Mouse (Mus musculus) limb, embryonic 11.5 days (tissue): Measurements from ENCODE around the gene Pnkp. TPM values are rescaled to one million over a fixed set of nuclear protein-coding genes. Genes with fewer than 3 reads are reported as not detected.

ENCODE experiments used
- ATAC-seq: fragments of 200-750 bp; cut with Nextera tagmentation; 2 replicates; pipeline ENCODE4 v1.8.0; 2017; ENCODE audit warnings: low read depth; ENCODE audit not compliant: insufficient number of reproducible peaks, low FRiP score, low TSS enrichment
- DNase-seq: peaks from one replicate; pipeline ENCODE4 v3.0.0-alpha.2; 2015; ENCODE audit warnings: low spot score
- H3K27ac ChIP-seq: fragments of 300-500 bp; sonication (generic); replicated peaks from 2 replicates; pipeline ENCODE4 v1.5.1; 2014; ENCODE audit warnings: low read depth, mild to moderate bottlenecking, low read length
- H3K27me3 ChIP-seq: fragments of 300-500 bp; sonication (generic); 2 replicates; pipeline ENCODE4 v1.6.1; 2014; ENCODE audit warnings: mild to moderate bottlenecking, low read length, mixed read lengths; ENCODE audit not compliant: control insufficient read depth, insufficient read depth
- H3K36me3 ChIP-seq: fragments of 300-500 bp; sonication (generic); 2 replicates; pipeline ENCODE4 v1.6.1; 2014; ENCODE audit warnings: mild to moderate bottlenecking, low read length, moderate library complexity, mixed read lengths; ENCODE audit not compliant: control insufficient read depth, insufficient read depth
- H3K4me1 ChIP-seq: fragments of 300-500 bp; sonication (generic); 2 replicates; pipeline ENCODE4 v1.6.1; 2014; ENCODE audit warnings: low read length, mixed read lengths; ENCODE audit not compliant: control insufficient read depth, insufficient read depth
- H3K4me2 ChIP-seq: fragments of 300-500 bp; sonication (generic); 2 replicates; pipeline ENCODE4 v1.6.1; 2014; ENCODE audit warnings: low read depth, mild to moderate bottlenecking, moderate library complexity; ENCODE audit not compliant: severe bottlenecking
- H3K4me3 ChIP-seq: fragments of 300-500 bp; sonication (generic); 2 replicates; pipeline ENCODE4 v1.5.1; 2014; ENCODE audit warnings: low read depth, low read length
- H3K9ac ChIP-seq: fragments of 300-500 bp; sonication (generic); 2 replicates; pipeline ENCODE4 v1.6.1; 2014; ENCODE audit warnings: mild to moderate bottlenecking, low read length
- H3K9me3 ChIP-seq: fragments of 300-500 bp; sonication (generic); 2 replicates; pipeline ENCODE4 v1.6.1; 2016; ENCODE audit warnings: low read length; ENCODE audit not compliant: control insufficient read depth
- WGBS: fragments of 180-500 bp; shearing (Covaris S2); extraction: QIAGEN DNeasy Blood & Tissue Kit; methylation state at CpG from one replicate; pipeline ENCODE4 v1.1.7; 2014; 5-methylcytosine and 5-hydroxymethylcytosine counted together
- polyA plus RNA-seq: library from polyadenylated mRNA; unstranded; fragments of >200 nt; fragmentation: Nextera tagmentation; extraction: Ambion mirVana; gene quantifications from 2 replicates; pipeline ENCODE4 v1.2.1, GENCODE M21; 2014

The Pnkp gene
- polyA plus RNA-seq, result 31.0 and 31.2 TPM in 2 replicates

GRCm38 (mm10) chr7:44857042-44857552 lies at the start of gene Pnkp:
TSS of gene Pnkp (plus strand) at chr7:44857139.
- Histone ChIP-seq H3K36me3 (peaks cover 11% of the 10 kb centered on the region; the same call in 1 of the 2 replicates), H3K4me1 (peaks cover 16% of the 10 kb centered on the region), H3K27me3 (no peaks in the 10 kb centered on the region), H3K27ac (peak within 1 kb of the TSS; percentile 83), H3K9ac (peak within 1 kb of the TSS; percentile 48), H3K4me2 (peak within 1 kb of the TSS; percentile 75), H3K9me3 (no peaks in the 10 kb centered on the region), H3K4me3 (peak within 1 kb of the TSS; percentile 52)
- under 1% methylated on average over 32 of the region's 32 CpGs for WGBS
- DNase-seq (peak; percentile 89), ATAC-seq (peak; percentile 44; the same call in 1 of the 2 replicates)

GRCm38 (mm10) chr7:44808927-44809326 lies 48.0 kb upstream of the Pnkp start:
- H3K4me3 ChIP-seq, result no peak overlapping the region
- 84% methylated on average over 2 of the region's 2 CpGs for whole genome bisulfite sequencing
- no peak overlapping the region for H3K27ac ChIP-seq
- no peaks in the 10 kb centered on the region for H3K27me3 ChIP-seq
- DNase-seq (no peak), ATAC-seq (no peak)
- no peaks in the 10 kb centered on the region for H3K4me1 ChIP-seq
- H3K36me3 ChIP-seq, result peaks cover under 1% of the 10 kb centered on the region; the same call in 1 of the 2 replicates
- no peaks in the 10 kb centered on the region for H3K9me3 ChIP-seq
- H3K9ac ChIP-seq, result no peak overlapping the region
- H3K4me2 ChIP-seq, result no peak overlapping the region

GRCm38 (mm10) chr7:44809466-44809865 lies 47.5 kb upstream of the Pnkp start:
- no peak for ATAC-seq
- no peaks in the 10 kb centered on the region for H3K9me3 ChIP-seq

GRCm38 (mm10) chr7:44810365-44810764 lies 46.6 kb upstream of the Pnkp start:
- DNase-seq, result no peak
- Histone ChIP-seq H3K36me3 (peaks cover 3% of the 10 kb centered on the region; the same call in 1 of the 2 replicates), H3K9ac (no peak overlapping the region), H3K4me2 (no peak overlapping the region), H3K4me3 (no peak overlapping the region), H3K27me3 (no peaks in the 10 kb centered on the region), H3K27ac (no peak overlapping the region), H3K4me1 (no peaks in the 10 kb centered on the region; the same call in 1 of the 2 replicates), H3K9me3 (no peaks in the 10 kb centered on the region)
- ATAC-seq, result no peak
- 81% methylated on average over 4 of the region's 4 CpGs for WGBS

More at GRCm38 (mm10) chr7:44809466-44809865, 47.5 kb upstream of the Pnkp start:
- H3K27me3 ChIP-seq, result no peaks in the 10 kb centered on the region
- H3K4me2 ChIP-seq, result no peak overlapping the region
- no peak overlapping the region for H3K4me3 ChIP-seq
- no peaks in the 10 kb centered on the region for H3K4me1 ChIP-seq
- H3K36me3 ChIP-seq, result peaks cover 3% of the 10 kb centered on the region; the same call in 1 of the 2 replicates
- DNase-seq, result peak; percentile 8
- WGBS, result 91% methylated on average over 3 of the region's 3 CpGs
- no peak overlapping the region for H3K9ac ChIP-seq
- no peak overlapping the region for H3K27ac ChIP-seq

- DNase-seq (peak; percentile 15), ATAC-seq (no peak)
- peaks cover 3% of the 10 kb centered on the region; the same call in 1 of the 2 replicates for H3K36me3 ChIP-seq
- 89% methylated on average over 7 of the region's 7 CpGs for WGBS
- H3K27ac ChIP-seq, result no peak overlapping the region
- no peak overlapping the region for H3K4me3 ChIP-seq
- H3K4me1 ChIP-seq, result no peaks in the 10 kb centered on the region; the same call in 1 of the 2 replicates
- no peak overlapping the region for H3K4me2 ChIP-seq
- no peaks in the 10 kb centered on the region for H3K9me3 ChIP-seq
- H3K9ac ChIP-seq, result no peak overlapping the region
- no peaks in the 10 kb centered on the region for H3K27me3 ChIP-seq
Measured at GRCm38 (mm10) chr7:44810819-44811557, 46.0 kb upstream of the Pnkp start.

GRCm38 (mm10) chr7:44812651-44813325 lies 44.2 kb upstream of the Pnkp start:
- H3K36me3 ChIP-seq, result peaks cover 3% of the 10 kb centered on the region; the same call in 1 of the 2 replicates
- WGBS, result 92% methylated on average over 20 of the region's 20 CpGs
- no peak for ATAC-seq
- peak; percentile 16 for DNase-seq
- no peaks in the 10 kb centered on the region for H3K27me3 ChIP-seq
- no peak overlapping the region for H3K9ac ChIP-seq
- no peak overlapping the region for H3K4me3 ChIP-seq
- H3K4me1 ChIP-seq, result peaks cover 5% of the 10 kb centered on the region
- no peak overlapping the region for H3K27ac ChIP-seq
- H3K4me2 ChIP-seq, result 0 out of 2 replicates have a peak overlapping the region, but pooled peaks have one; percentile 0
- no peaks in the 10 kb centered on the region for H3K9me3 ChIP-seq

GRCm38 (mm10) chr7:44813985-44814384 lies 43.0 kb upstream of the Pnkp start:
- Histone ChIP-seq H3K36me3 (peaks cover 3% of the 10 kb centered on the region; the same call in 1 of the 2 replicates), H3K4me3 (no peak overlapping the region), H3K4me1 (peaks cover 17% of the 10 kb centered on the region), H3K9ac (no peak overlapping the region), H3K27ac (no peak overlapping the region), H3K27me3 (no peaks in the 10 kb centered on the region), H3K4me2 (no peak overlapping the region), H3K9me3 (no peaks in the 10 kb centered on the region)
- WGBS, result 90% methylated on average over 3 of the region's 3 CpGs
- ATAC-seq (no peak), DNase-seq (peak; percentile 9)

- no peaks in the 10 kb centered on the region for H3K27me3 ChIP-seq
- 85% methylated on average over 4 of the region's 4 CpGs for WGBS
- no peaks in the 10 kb centered on the region for H3K9me3 ChIP-seq
- no peak overlapping the region for H3K4me2 ChIP-seq
- peaks cover 5% of the 10 kb centered on the region; the same call in 1 of the 2 replicates for H3K36me3 ChIP-seq
- H3K4me1 ChIP-seq, result peaks cover 19% of the 10 kb centered on the region
- DNase-seq, result no peak
- H3K4me3 ChIP-seq, result no peak overlapping the region
- H3K9ac ChIP-seq, result no peak overlapping the region
- ATAC-seq, result no peak
- no peak overlapping the region for H3K27ac ChIP-seq
Measured at GRCm38 (mm10) chr7:44814423-44814822, 42.5 kb upstream of the Pnkp start.
